Mouse (Mus musculus): Measurements from ENCODE around the gene Prpf18.
A peak's percentile ranks its signal among the peaks of the same experiment; 100 is the strongest.

Gene Prpf18

GRCm38 (mm10) chr2:4651500-4652285 lies at the start of gene Prpf18:
Prpf18 (minus strand) TSS chr2:4652113.
- peak; percentile 94 to 95 for DNase-seq

GRCm38 (mm10) chr2:4679886-4680285 lies 28.0 kb upstream of the Prpf18 start:
- DNase-seq: no peak

- DNase-seq: no peak
Observed at GRCm38 (mm10) chr2:4671636-4672035, 19.7 kb upstream of the Prpf18 start.

GRCm38 (mm10) chr2:4669701-4670100 lies 17.8 kb upstream of the Prpf18 start:
- DNase-seq: no peak

- no peak for DNase-seq
Observed at GRCm38 (mm10) chr2:4668626-4669025, 16.7 kb upstream of the Prpf18 start.

GRCm38 (mm10) chr2:4660677-4661076 lies 8.8 kb upstream of the Prpf18 start:
- no peak for DNase-seq

- DNase-seq: no peak
Observed at GRCm38 (mm10) chr2:4649646-4650045, 2.3 kb downstream of the Prpf18 start.

GRCm38 (mm10) chr2:4648094-4648493 lies 3.8 kb downstream of the Prpf18 start:
- no peak for DNase-seq

- DNase-seq: no peak
Observed at GRCm38 (mm10) chr2:4645066-4645465, 6.8 kb downstream of the Prpf18 start.

- DNase-seq: no peak
Observed at GRCm38 (mm10) chr2:4638189-4638588, 13.7 kb downstream of the Prpf18 start.

- DNase-seq: no peak
Observed at GRCm38 (mm10) chr2:4636656-4637055, 15.3 kb downstream of the Prpf18 start.

- peak; percentile 43 to 53 for DNase-seq
Observed at GRCm38 (mm10) chr2:4635804-4636203, 16.1 kb downstream of the Prpf18 start.

- no peak for DNase-seq
Observed at GRCm38 (mm10) chr2:4630197-4630835, 21.6 kb downstream of the Prpf18 start.

GRCm38 (mm10) chr2:4629470-4629869 lies 22.4 kb downstream of the Prpf18 start:
- DNase-seq: no peak

- DNase-seq: no peak
Observed at GRCm38 (mm10) chr2:4628920-4629319, 23.0 kb downstream of the Prpf18 start.

- no peak for DNase-seq
Observed at GRCm38 (mm10) chr2:4626911-4627310, 25.0 kb downstream of the Prpf18 start.

GRCm38 (mm10) chr2:4621471-4621985 lies 30.4 kb downstream of the Prpf18 start:
- no peak for DNase-seq

- DNase-seq: no peak
Observed at GRCm38 (mm10) chr2:4620640-4621401, 31.1 kb downstream of the Prpf18 start.

- no peak for DNase-seq
Observed at GRCm38 (mm10) chr2:4619893-4620593, 31.9 kb downstream of the Prpf18 start.

- peak in 1 of 2 experiments; percentile 36 for DNase-seq
Observed at GRCm38 (mm10) chr2:4619126-4619525, 32.8 kb downstream of the Prpf18 start.

- no peak for DNase-seq
Observed at GRCm38 (mm10) chr2:4616995-4617394, 34.9 kb downstream of the Prpf18 start.

GRCm38 (mm10) chr2:4615014-4615546 lies 36.8 kb downstream of the Prpf18 start:
- no peak for DNase-seq

All from cerebellum, postnatal 14 days (tissue).